Mouse (Mus musculus): ENCODE measurements at regions not wholly inside any gene's neighbourhood (a gene's known extent, or its start where the extent isn't known, plus 50 kb on each side); places are given as distances from the start of the nearest gene placed in this dataset.

DNA sequence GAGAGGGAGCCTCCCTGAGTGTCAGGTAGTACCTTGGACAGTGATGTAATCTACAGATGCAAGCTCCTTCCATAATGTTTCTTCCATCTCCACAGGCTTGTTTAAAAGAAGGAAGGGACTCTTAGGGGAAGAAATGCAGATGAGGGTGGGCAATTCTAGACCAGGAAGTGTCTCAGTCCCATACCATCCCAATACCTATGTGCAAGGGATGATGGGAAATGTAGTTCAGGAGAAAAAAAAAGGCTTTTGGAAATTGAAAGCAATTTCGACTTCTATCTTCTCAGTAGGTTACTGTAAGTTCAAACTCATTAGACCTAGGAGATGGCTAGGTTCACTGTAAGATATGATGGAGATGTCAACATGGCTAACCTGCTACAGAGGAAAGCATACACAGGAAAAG is 68.3 kb downstream of the Cd83 start:
- no peak for DNase-seq (ENCODE audit: extremely low spot score in 1 of 2, low spot score in 1 of 2)

DNA sequence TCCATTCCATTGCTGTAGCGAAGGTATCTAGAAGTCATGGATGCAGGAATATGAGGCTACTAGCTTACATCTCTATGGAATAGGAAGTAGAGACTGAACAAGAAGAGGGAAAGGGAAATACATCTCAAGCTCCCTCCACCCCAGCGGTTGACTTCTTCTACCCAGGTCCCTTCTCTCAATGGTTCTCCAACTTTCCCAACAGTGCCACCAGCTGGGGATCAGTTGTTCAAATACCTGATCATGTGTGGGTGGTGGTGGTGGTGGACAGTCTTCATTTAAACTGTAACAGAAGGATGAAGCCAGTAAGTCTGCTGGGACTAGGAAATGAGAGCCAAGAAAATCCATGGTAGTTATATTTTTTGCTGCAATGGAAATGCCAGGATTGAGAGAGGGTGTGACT is 70.4 kb downstream of the Cd83 start:
- no peak for DNase-seq (ENCODE audit: extremely low spot score in 1 of 2, low spot score in 1 of 2)

GRCm38 (mm10) chr13:43860932-43861331 is 76.4 kb downstream of the Cd83 start:
- DNase-seq (ENCODE audit: extremely low spot score in 1 of 2, low spot score in 1 of 2), result no peak

DNA sequence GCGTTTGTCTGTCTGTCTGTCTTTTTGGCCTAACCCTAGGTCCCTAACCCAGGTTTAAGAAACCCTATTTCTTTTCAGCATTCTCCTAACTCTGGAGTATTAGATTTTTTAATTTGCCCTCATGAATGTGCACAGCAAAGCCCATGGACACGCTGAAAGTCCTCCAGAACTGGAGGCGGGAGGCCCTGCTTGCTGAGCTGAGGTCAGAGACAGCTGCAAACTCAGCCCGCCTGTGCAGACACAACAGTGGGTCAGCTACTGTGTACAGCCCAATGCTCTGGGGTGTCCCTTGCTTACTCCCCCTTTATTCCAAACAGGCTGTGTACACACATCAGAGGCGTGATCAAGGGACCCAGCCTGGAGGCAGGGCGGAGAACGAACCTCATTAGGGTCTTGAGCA is 76.8 kb downstream of the Cd83 start:
- DNase-seq (ENCODE audit: extremely low spot score in 1 of 2, low spot score in 1 of 2), result no peak

GRCm38 (mm10) chr13:43862056-43862455 is 77.5 kb downstream of the Cd83 start:
- DNase-seq (ENCODE audit: extremely low spot score in 1 of 2, low spot score in 1 of 2), result no peak

GRCm38 (mm10) chr13:43862586-43862985 is 78.0 kb downstream of the Cd83 start:
- DNase-seq (ENCODE audit: extremely low spot score in 1 of 2, low spot score in 1 of 2), result no peak

- DNase-seq (ENCODE audit: extremely low spot score in 1 of 2, low spot score in 1 of 2), result no peak
Measured at GRCm38 (mm10) chr13:43863581-43864100, 79.1 kb downstream of the Cd83 start.

DNA sequence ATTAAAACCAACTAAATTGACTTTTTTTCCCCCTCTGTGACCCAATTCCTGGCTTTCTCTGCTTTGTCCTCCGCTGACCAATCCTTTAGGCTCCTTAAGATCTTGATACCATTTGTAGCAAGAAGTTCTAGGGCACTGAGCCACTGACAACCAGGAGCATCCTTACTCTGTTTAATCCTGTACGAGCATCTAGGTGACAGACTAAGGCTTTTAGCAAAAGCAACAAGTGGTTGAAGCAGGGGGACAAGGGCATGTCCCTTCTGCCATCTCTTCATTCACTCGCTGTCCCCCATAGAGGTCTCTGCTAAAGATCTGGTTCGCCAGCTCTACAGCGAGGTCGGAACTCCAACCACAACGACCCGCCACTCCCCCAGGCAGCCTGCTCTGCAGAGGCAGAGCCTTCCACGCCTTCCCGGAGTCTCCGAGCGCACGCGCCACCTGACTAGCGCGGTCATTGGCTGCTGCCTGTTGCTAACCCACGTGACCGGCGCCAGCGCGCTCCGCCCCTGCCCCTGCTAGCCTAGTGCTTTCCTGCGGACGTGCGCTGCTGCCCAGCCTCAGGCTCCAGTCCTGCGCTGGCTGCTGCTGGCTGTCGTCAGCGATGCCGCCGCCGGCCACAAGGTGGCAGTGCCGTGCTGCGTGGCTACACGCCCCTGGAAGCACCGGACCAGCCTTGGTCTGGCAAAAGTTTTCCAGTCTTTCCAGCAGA is 79.7 kb downstream of the Cd83 start:
- DNase-seq (ENCODE audit: extremely low spot score in 1 of 2, low spot score in 1 of 2), result peak; percentile 94 to 99

- no peak for DNase-seq (ENCODE audit: extremely low spot score in 1 of 2, low spot score in 1 of 2)
Measured at GRCm38 (mm10) chr13:43865036-43865435, 80.5 kb downstream of the Cd83 start.

- no peak for DNase-seq (ENCODE audit: extremely low spot score in 1 of 2, low spot score in 1 of 2)
Measured at GRCm38 (mm10) chr13:43875895-43876294, 91.3 kb downstream of the Cd83 start.

- no peak for DNase-seq (ENCODE audit: extremely low spot score in 1 of 2, low spot score in 1 of 2)
Measured at GRCm38 (mm10) chr13:43887284-43887683, 102.7 kb downstream of the Cd83 start.

DNA sequence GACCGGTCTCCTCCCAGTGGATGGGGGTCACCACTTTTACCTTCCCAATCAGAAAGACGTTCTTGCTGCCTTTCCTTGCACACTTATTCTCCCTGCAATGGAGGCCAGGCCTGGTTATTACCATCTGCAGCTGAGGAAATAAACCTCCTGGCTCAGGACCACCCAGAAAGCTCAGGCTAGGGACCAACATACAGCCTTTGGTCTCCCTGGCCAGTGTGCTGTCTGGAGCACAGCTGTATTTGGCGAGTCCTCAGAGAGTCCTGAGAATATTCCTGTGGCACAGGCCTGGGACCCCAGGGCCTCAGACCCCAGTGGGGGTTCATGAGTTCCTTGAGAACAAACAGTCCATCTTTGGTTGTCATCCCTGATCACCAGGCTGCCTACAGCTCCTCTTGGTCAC is 107.4 kb downstream of the Cd83 start:
- no peak for DNase-seq (ENCODE audit: extremely low spot score in 1 of 2, low spot score in 1 of 2)

GRCm38 (mm10) chr13:43895990-43896389 is 111.4 kb downstream of the Cd83 start:
- peak in 1 of 2 experiments; percentile 18 for DNase-seq (ENCODE audit: extremely low spot score in 1 of 2, low spot score in 1 of 2)

DNA sequence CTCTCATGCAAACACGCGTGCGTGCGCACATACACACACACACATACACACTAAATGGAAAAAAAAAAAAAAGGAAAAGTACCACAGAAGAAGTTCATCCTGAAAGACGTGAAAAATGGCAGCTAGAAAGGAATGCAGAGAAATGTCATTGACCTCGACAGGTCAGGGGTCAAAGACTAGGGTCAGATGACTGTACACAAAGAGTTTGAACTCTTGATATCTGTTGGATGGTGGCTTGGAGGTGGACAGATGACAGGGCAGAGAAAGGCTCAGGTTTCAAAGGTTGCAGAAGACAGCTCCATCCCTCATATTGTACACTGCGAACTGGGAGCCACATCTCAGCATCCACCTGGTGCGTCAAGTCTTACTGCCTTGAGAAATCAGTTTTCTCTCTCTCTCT is 112.5 kb downstream of the Cd83 start:
- no peak for DNase-seq (ENCODE audit: extremely low spot score in 1 of 2, low spot score in 1 of 2)

GRCm38 (mm10) chr13:43898555-43899258 is 114.1 kb downstream of the Cd83 start:
- no peak for DNase-seq (ENCODE audit: extremely low spot score in 1 of 2, low spot score in 1 of 2)

DNA sequence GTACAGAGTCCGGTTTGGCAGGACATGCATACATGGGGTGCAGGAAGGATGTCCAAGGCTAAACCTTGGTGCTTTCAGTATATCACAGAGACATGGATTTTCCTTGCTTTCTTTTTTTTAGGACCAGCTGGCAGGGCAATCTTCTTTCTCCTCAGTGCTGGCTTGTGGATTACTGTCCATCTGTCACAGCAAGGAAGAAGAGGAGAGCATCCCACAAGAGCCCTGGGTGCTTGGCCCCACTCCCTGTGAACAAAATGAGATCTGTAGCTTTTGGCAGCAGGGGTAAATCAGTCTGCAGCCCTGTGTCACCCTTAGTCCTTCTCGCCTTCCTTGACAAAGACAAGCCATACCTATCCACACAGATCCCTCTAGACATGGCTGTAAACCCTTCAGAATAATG is 115.5 kb downstream of the Cd83 start:
- DNase-seq (ENCODE audit: extremely low spot score in 1 of 2, low spot score in 1 of 2), result no peak

DNA sequence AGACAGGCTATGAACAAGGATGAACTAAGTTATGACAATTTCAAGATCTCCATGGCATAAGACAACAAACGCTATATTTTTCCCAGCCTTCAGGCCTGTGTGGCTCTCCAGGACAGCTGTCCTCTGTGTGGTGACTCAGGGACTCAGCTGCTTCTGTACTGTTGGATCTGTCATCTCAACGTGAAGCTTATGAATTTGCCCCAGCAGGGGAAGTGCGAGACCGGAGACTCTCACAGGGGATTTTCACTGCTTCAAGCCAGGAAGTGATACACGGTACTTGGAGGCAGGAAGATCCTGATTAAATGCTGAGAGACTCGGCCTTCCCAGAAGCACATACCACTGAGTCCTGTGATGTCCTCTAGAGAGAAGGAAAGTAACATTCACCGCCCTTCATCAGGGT is 116.2 kb downstream of the Cd83 start:
- DNase-seq (ENCODE audit: extremely low spot score in 1 of 2, low spot score in 1 of 2), result no peak

GRCm38 (mm10) chr13:43903391-43903790 is 118.8 kb downstream of the Cd83 start:
- DNase-seq (ENCODE audit: extremely low spot score in 1 of 2, low spot score in 1 of 2), result peak in 1 of 2 experiments; percentile 25

- no peak for DNase-seq (ENCODE audit: extremely low spot score in 1 of 2, low spot score in 1 of 2)
Measured at GRCm38 (mm10) chr13:43904291-43904690, 119.7 kb downstream of the Cd83 start.

DNA sequence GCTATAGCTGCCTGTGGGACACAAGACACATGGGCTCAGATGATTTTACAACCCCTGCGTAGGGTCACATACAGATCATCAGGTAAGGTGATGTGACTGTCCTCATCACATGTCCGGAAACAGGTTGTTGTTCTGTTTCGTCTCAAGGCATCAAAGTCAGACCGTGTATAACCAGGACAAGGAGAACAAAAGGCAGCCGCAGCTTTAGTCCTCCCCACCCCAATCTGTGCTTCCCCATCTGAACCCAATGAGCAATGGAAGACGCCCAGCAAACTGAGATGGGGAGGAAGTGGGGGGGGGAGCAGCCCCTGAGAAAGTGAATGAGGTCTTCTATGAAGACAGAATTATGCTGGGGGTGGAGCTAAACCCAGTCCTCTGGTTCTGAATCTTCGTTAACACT is 121.7 kb downstream of the Cd83 start:
- no peak for DNase-seq (ENCODE audit: extremely low spot score in 1 of 2, low spot score in 1 of 2)

DNA sequence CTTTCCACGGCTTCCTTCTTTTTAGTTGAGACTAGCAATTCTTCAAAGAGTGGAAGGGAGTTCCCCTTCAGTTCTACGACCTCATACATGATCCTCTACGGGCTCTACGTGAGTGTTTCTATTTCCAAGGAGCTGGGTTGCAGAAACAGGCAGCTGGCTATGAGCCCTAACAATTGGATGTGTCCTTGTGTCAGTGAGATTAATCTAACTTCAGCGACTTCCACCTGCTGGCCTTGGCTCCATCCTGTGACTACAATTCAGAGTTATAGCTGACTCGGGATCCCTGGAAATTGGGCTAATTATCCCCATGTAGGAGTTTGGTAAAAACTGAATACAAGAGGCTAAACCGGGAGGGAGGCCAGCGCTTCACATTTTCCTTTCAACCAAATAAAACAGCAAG is 122.8 kb downstream of the Cd83 start:
- no peak for DNase-seq (ENCODE audit: extremely low spot score in 1 of 2, low spot score in 1 of 2)

DNA sequence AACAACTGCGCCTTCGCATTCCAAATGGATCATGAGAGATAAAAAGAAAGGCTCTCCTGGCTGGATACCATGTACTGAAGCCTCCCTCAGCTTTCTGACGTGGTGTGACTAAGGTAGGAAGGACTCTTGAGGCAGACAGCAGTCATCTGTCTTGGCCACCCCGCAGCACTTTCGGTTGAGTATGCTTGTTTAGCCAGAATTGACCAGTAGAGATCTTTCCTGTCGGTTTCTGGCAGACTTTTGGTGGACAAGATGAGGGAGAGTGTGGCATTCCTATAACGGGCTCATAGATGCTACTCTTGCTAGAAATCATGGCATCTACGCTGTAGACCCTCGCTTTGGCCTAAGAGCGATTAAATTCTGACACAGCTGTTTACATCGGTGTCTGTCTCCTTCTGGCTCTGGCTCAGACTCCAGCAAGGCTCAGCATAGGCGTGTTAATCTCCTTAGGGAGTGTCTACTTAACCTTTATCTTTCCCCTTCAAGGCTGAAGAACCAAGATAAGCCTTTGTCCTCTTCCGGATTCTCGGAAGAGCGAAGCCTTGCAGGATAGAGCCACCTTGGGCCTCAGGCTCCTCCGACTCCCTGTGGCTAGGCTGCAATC is 123.6 kb downstream of the Cd83 start:
- no peak for DNase-seq (ENCODE audit: extremely low spot score in 1 of 2, low spot score in 1 of 2)

Measured in frontal cortex, adult 2 months (tissue).